Mouse (Mus musculus) embryonic fibroblast, embryonic 13.5 days (primary cell): Measurements from ENCODE around the gene Tac4.

Experiments used
- CTCF ChIP-seq: IDR thresholded peaks from 2 replicates; pipeline ENCODE4 v1.5.1; 2011; ENCODE audit warnings: mild to moderate bottlenecking, control low read depth, low read length, moderate library complexity, borderline replicate concordance; ENCODE audit not compliant: insufficient read depth
- POLR2A ChIP-seq: IDR thresholded peaks from 2 replicates; pipeline ENCODE4 v1.6.1; 2011; ENCODE audit warnings: low read depth, mild to moderate bottlenecking, control low read depth, low read length, moderate library complexity

- TF ChIP-seq CTCF (no peak), POLR2A (no peak)
Observed at GRCm38 (mm10) chr11:95274613-95275012, 13.3 kb downstream of the Tac4 start.
